Mouse (Mus musculus) ZHBTc4 (cell line): ENCODE data around the gene OR5BS1P.
"Not testable (repeated sequence)": the region's sequence is repeated elsewhere in the genome, so short reads cannot be mapped to it uniquely, and the experiment has no call there.

Experiments
- DNase-seq: peaks from one replicate; pipeline ENCODE4 v3.0.0-alpha.2; 2011; ENCODE audit warnings: low read depth, low spot score

The OR5BS1P gene

GRCm38 (mm10) chr15:98469596-98469995 is at the start of gene OR5BS1P:
OR5BS1P (plus strand) TSS chr15:98469896.
- DNase-seq, result no peak

DNA sequence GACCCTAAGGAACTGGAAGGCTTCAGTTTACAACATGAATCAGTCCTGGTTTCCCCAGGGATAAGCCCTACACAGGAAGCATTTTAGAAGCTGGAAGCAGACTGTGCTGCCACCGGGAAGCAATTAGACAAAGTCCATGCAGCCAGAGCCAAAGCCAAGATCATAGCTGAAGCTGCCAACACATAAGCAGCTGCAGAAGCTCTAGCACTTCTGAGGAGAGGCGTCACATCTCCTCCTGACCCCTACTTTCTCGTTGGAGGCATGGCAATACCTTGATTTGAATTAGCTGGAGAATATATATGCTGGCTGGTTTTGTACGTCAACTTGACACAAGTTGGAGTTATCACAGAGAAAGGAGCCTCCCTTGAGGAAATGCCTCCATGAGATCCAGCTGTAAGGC is 48.8 kb upstream of the OR5BS1P start:
- DNase-seq, result no peak

DNA sequence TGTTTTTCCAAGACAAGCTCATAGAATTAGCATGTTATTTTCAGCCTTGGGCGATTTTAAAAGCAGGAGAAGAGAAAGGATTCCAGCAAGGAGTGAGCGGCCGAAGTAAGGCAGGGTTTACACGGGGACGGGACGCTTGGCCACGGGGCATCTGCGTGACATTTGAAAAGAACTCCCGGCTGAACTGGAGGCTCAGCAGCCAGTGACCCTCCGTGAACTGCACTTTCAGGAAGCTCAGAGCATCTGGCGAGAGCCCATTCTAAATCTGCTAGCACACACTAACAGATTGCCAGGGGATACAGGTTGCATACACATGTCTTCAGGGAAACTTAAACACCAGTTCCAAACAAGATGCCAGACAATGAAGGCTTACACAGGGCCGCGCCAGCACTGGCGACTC is 45.4 kb upstream of the OR5BS1P start:
- DNase-seq, result no peak

GRCm38 (mm10) chr15:98424753-98425152 is 44.9 kb upstream of the OR5BS1P start:
- DNase-seq, result no peak

DNA sequence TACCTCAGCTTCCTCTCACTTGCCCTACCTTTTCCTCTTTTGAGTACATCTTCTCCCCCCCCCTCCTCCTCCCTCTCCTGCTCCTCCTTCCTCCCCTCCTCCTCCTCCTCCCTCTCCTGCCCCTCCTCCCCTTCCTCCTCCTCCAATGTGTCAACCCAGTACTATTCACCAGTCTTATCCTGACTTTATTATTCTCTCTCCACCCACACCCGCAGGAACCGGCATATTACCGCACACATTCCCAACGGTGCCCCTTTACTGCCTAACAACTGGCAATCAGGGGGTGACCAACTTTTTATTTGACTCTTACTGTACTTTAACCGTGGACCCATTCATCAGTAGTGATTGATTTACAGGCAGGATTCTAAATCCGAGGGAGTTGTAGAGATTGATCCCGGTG is 44.5 kb upstream of the OR5BS1P start:
- no peak for DNase-seq

GRCm38 (mm10) chr15:98430925-98431324 is 38.8 kb upstream of the OR5BS1P start, which contains the start of gene Olfr282:
Olfr282 (plus strand) TSS chr15:98431225.
- not testable (repeated sequence) for DNase-seq

GRCm38 (mm10) chr15:98444561-98444960 is 25.1 kb upstream of the OR5BS1P start:
- DNase-seq, result no peak

- peak; percentile 53 for DNase-seq
Observed at GRCm38 (mm10) chr15:98448521-98448920, 21.2 kb upstream of the OR5BS1P start.

GRCm38 (mm10) chr15:98452288-98452687 is 17.4 kb upstream of the OR5BS1P start, which contains the start of gene Olfr281:
Olfr281 (plus strand) TSS chr15:98452588.
- DNase-seq, result no peak

GRCm38 (mm10) chr15:98471539-98471938 is 1.8 kb downstream of the OR5BS1P start:
- no peak for DNase-seq

- DNase-seq, result peak; percentile 20
Observed at GRCm38 (mm10) chr15:98474958-98475357, 5.3 kb downstream of the OR5BS1P start.

DNA sequence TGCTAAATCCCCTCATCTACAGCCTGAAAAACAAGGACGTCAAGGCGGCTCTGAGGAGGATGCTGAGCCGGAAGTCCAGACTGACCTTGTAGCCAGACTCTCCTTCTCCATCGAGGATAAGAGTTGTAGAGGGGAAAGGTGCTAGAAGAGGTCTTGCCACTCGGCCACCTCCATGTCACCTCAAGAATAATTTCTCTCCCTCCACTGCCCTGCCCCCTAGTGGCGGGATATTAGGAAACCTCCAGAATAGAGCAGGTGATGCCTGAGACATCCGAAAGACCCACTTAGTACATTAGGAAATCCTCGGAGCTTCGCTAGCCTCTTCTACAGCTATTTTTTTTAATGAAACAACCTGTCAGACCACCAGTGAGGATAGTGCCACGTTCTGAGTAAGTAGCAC is 5.7 kb downstream of the OR5BS1P start:
- peak; percentile 73 for DNase-seq

DNA sequence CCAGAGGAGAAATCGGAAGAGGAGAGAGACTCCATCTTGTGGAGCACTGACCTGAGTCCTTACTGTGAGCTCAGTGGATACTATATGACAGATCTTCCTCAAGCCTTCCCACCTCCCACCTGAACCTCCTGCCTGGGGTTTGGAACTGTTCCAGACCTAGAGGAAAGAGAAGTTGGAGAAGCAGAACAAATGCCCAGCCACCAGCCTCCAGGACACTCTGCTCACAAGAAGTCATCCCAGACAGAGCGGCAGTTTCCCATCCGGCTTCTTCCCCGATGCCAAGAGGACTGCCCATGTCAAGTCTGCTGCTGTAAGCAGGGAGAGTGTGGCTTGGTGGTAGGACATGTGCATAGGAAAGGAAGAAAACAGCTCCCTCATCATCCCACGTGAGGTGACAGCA is 6.6 kb downstream of the OR5BS1P start:
- no peak for DNase-seq

- DNase-seq, result no peak
Observed at GRCm38 (mm10) chr15:98479568-98480102, 9.9 kb downstream of the OR5BS1P start.

- DNase-seq, result no peak
Observed at GRCm38 (mm10) chr15:98482701-98483100, 13.0 kb downstream of the OR5BS1P start, which contains the start of gene Lalba. Lalba (minus strand) TSS chr15:98482721.

GRCm38 (mm10) chr15:98483907-98484886 is 14.5 kb downstream of the OR5BS1P start:
- DNase-seq, result no peak

DNA sequence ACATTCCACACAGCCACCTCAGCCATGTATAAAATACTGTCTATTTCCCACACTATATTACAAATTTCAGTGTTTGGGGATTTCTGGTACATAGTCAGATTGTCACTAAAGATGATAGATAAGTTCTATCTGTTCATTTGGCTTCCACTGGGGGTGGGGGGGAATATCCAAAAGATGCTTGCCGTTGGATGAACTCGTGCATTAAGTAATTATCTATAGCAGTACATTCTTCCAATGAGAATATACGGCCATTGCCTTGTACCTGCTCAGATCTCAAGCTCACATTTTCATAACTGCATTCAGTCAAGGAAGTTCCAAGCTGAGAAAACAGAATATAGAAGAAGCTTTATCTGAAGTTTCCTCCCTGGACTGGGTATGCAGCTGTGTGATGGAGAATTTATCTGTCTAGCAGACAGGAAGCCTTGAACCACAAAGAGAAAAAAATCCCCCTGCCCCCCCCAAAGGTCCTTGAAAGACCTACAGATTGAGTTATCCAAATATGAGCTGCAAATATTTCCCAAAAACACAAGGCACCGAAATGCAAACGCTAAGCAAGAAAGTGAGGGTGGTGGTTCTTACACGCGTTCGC is 16.8 kb downstream of the OR5BS1P start:
- DNase-seq, result no peak

DNA sequence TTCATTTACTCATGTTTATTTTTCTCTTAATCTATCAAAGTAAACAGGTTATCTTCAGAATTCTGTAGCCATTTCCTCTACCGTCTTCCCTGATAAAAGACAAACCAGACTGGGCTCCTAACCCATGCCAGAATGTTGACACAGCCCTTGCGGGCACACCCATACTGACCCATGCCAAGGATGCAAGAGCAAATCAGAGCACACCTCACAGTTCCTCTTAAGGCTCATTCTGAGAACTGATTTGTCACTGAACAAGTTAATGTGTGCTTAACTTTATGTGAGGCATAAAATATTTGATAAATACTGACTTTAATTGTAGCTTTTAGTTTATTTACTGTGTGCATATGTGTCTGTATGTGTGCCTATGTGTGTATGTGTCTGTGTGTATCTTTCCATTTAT is 21.6 kb downstream of the OR5BS1P start:
- DNase-seq, result no peak

GRCm38 (mm10) chr15:98492102-98492501 is 22.4 kb downstream of the OR5BS1P start, which contains the start of gene Olfr279:
Olfr279 (plus strand) TSS chr15:98492402.
- no peak for DNase-seq

DNA sequence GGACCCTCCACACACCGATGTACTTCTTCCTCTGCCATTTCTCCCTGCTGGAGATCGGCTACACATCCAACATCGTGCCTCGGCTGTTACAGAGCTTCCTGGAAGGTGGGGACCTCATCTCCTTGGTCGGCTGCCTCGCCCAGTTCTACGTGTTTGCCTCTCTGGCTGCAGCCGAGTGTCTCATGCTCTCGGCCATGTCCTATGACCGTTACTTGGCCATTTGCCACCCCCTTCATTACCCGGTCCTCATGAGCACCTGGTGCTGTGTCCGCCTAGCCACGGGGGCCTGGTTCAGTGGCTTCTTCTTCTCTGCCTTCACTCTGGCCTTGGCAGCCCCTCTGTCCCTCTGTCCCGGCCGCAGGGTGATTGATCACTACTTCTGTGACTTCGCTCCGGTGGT is 27.9 kb downstream of the OR5BS1P start:
- peak; percentile 35 for DNase-seq

GRCm38 (mm10) chr15:98503317-98503716 is 33.6 kb downstream of the OR5BS1P start:
- no peak for DNase-seq

DNA sequence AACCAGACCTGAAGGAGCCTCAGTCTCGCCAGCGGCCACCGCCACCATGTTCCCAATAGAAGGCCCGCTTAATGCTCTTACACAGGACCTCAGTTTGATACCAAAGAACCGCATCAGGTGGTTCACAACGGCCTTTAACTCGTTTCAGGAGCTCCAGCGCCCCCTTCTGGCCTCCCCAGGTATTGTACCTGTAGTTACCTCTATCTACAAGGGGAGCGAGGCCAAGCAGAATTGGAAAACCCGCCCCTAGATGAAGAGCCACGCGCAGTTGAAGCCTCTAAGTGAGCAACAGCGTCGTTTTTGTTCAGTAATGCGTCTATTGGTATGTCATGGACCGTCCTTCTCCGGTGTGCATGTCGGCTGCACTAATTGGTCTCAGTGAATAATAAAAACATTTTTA is 34.8 kb downstream of the OR5BS1P start:
- DNase-seq, result peak; percentile 91
